Mouse (Mus musculus) liver, postnatal 0 days (tissue): Measurements from ENCODE around the gene Zfhx3.

Source experiments
- CTCF ChIP-seq: sonication (generic); IDR thresholded peaks from 2 replicates; pipeline ENCODE4 v1.5.1; 2016; ENCODE audit warnings: antibody characterized with exemption, low read depth
- EP300 ChIP-seq: IDR thresholded peaks from 2 replicates; pipeline ENCODE4 v1.6.1; 2016; ENCODE audit warnings: antibody characterized with exemption, low read depth, mild to moderate bottlenecking

DNA sequence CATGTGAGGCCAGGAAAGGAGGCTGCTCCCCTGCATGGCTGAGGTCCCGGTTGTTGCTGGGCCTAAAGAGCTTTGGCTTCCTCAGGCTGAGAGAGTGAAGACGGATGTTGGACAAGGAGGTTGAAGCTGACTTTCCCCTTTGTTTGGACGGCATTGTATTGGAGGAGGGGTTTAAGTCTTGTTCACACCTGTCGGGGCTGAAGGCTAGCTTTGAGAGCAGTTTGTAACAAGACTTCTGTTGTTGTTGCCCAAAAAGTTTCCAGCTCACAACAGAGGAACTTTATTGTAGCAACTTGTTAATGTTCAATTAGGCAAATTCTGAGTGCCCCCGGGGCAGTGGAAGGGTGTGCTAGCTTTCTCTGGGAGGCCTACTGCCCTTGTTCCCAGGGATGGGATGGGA lies 790.9 kb downstream of the Zfhx3 start:
- TF ChIP-seq EP300 (no peak), CTCF (no peak)
